Mouse (Mus musculus): ENCODE results near the gene Kxd1. TPM values are rescaled to one million over a fixed set of nuclear protein-coding genes. Genes with fewer than 3 reads are reported as not detected.

Kxd1 gene
- polyA plus RNA-seq, 1 experiment from 2014 or later, result 46.4 TPM

GRCm38 (mm10) chr8:70495771-70496062 lies 32.0 kb downstream of the Kxd1 start:
- no peak overlapping the region for H3K9ac ChIP-seq
- WGBS, result 8% methylated on average over 12 of the region's 12 CpGs
- peaks cover 98% of the 10 kb centered on the region for H3K27me3 ChIP-seq (replicated peaks)
- H3K9me3 ChIP-seq, result no peaks in the 10 kb centered on the region
- peaks cover 46% of the 10 kb centered on the region for H3K4me1 ChIP-seq
- H3K36me3 ChIP-seq (replicated peaks), result no peaks in the 10 kb centered on the region
- H3K4me3 ChIP-seq, result no peak overlapping the region
- H3K4me2 ChIP-seq, result peak overlapping the region; percentile 10; the same call in 1 of the 2 replicates
- ATAC-seq (replicated peaks), result no peak
- H3K27ac ChIP-seq, result no peak overlapping the region

- peaks cover 47% of the 10 kb centered on the region for H3K4me1 ChIP-seq
- H3K9ac ChIP-seq, result no peak overlapping the region
- H3K36me3 ChIP-seq (replicated peaks), result no peaks in the 10 kb centered on the region
- H3K4me3 ChIP-seq, result no peak overlapping the region
- no peak for ATAC-seq (replicated peaks)
- no peaks in the 10 kb centered on the region for H3K9me3 ChIP-seq
- WGBS, result 2% methylated on average over 21 of the region's 21 CpGs
- H3K4me2 ChIP-seq, result peak overlapping the region; percentile 58; the same call in 1 of the 2 replicates
- H3K27ac ChIP-seq, result no peak overlapping the region
- peaks cover 98% of the 10 kb centered on the region for H3K27me3 ChIP-seq (replicated peaks)
These were observed 32.6 kb downstream of the Kxd1 start for GRCm38 (mm10) chr8:70495001-70495770.

- Histone ChIP-seq H3K9ac (no peak overlapping the region), H3K9me3 (no peaks in the 10 kb centered on the region), H3K27me3 (replicated peaks) (peaks cover 98% of the 10 kb centered on the region), H3K4me3 (peak overlapping the region; percentile 34; the same call in 1 of the 2 replicates), H3K36me3 (replicated peaks) (no peaks in the 10 kb centered on the region), H3K4me2 (peak overlapping the region; percentile 58), H3K4me1 (peaks cover 51% of the 10 kb centered on the region), H3K27ac (no peak overlapping the region)
- ATAC-seq (replicated peaks), result no peak
- WGBS, result 2% methylated on average over 28 of the region's 28 CpGs
These were observed 33.3 kb downstream of the Kxd1 start for GRCm38 (mm10) chr8:70494416-70494945.

- H3K4me3 ChIP-seq, result peak overlapping the region; percentile 34
- no peaks in the 10 kb centered on the region for H3K9me3 ChIP-seq
- peaks cover 57% of the 10 kb centered on the region for H3K4me1 ChIP-seq
- no peak for ATAC-seq (replicated peaks)
- no peak overlapping the region for H3K27ac ChIP-seq
- under 1% methylated on average over 47 of the region's 47 CpGs for WGBS
- H3K27me3 ChIP-seq (replicated peaks), result peaks cover 98% of the 10 kb centered on the region
- no peak overlapping the region for H3K9ac ChIP-seq
- H3K4me2 ChIP-seq, result peak overlapping the region; percentile 58
- no peaks in the 10 kb centered on the region for H3K36me3 ChIP-seq (replicated peaks)
These were observed 33.9 kb downstream of the Kxd1 start for GRCm38 (mm10) chr8:70493692-70494415.

GRCm38 (mm10) chr8:70492664-70493640 lies 34.8 kb downstream of the Kxd1 start, which contains the start of gene Crlf1:
Crlf1 (plus strand) TSS chr8:70493158.
- no peak within 1 kb of the TSS for H3K27ac ChIP-seq
- H3K4me1 ChIP-seq, result peaks cover 65% of the 10 kb centered on the region
- no peak for ATAC-seq (replicated peaks)
- no peaks in the 10 kb centered on the region for H3K36me3 ChIP-seq (replicated peaks)
- H3K4me3 ChIP-seq, result peak within 1 kb of the TSS; percentile 34
- WGBS, result under 1% methylated on average over 75 of the region's 93 CpGs
- peak within 1 kb of the TSS; percentile 19 for H3K9ac ChIP-seq
- H3K27me3 ChIP-seq (replicated peaks), result peaks cover 98% of the 10 kb centered on the region
- H3K4me2 ChIP-seq, result peak within 1 kb of the TSS; percentile 58
- H3K9me3 ChIP-seq, result no peaks in the 10 kb centered on the region

- no peak overlapping the region for H3K27ac ChIP-seq
- H3K9me3 ChIP-seq, result no peaks in the 10 kb centered on the region
- H3K27me3 ChIP-seq (replicated peaks), result peaks cover 91% of the 10 kb centered on the region
- 1% methylated on average over 20 of the region's 20 CpGs for WGBS
- no peak overlapping the region for H3K9ac ChIP-seq
- H3K4me1 ChIP-seq, result peaks cover 79% of the 10 kb centered on the region
- no peak overlapping the region for H3K4me2 ChIP-seq
- no peaks in the 10 kb centered on the region for H3K36me3 ChIP-seq (replicated peaks)
- ATAC-seq (replicated peaks), result no peak
- H3K4me3 ChIP-seq, result no peak overlapping the region
These were observed 36.8 kb downstream of the Kxd1 start for GRCm38 (mm10) chr8:70490880-70491495.

GRCm38 (mm10) chr8:70490061-70490879 lies 37.5 kb downstream of the Kxd1 start:
- peaks cover 91% of the 10 kb centered on the region for H3K27me3 ChIP-seq (replicated peaks)
- ATAC-seq (replicated peaks), result no peak
- no peaks in the 10 kb centered on the region for H3K36me3 ChIP-seq (replicated peaks)
- H3K4me2 ChIP-seq, result no peak overlapping the region
- H3K27ac ChIP-seq, result no peak overlapping the region
- H3K9ac ChIP-seq, result no peak overlapping the region
- peaks cover 74% of the 10 kb centered on the region for H3K4me1 ChIP-seq
- 9% methylated on average over 10 of the region's 10 CpGs for WGBS
- H3K9me3 ChIP-seq, result no peaks in the 10 kb centered on the region
- no peak overlapping the region for H3K4me3 ChIP-seq

GRCm38 (mm10) chr8:70489576-70489975 lies 38.2 kb downstream of the Kxd1 start:
- peak overlapping the region; percentile 36 for H3K4me2 ChIP-seq
- H3K4me3 ChIP-seq, result peak overlapping the region; percentile 4; the same call in 1 of the 2 replicates
- H3K27ac ChIP-seq, result no peak overlapping the region
- no peak for ATAC-seq (replicated peaks)
- H3K9ac ChIP-seq, result no peak overlapping the region
- no peaks in the 10 kb centered on the region for H3K9me3 ChIP-seq
- H3K4me1 ChIP-seq, result peaks cover 67% of the 10 kb centered on the region
- H3K36me3 ChIP-seq (replicated peaks), result no peaks in the 10 kb centered on the region
- under 1% methylated on average over 39 of the region's 41 CpGs for WGBS
- H3K27me3 ChIP-seq (replicated peaks), result peaks cover 91% of the 10 kb centered on the region

GRCm38 (mm10) chr8:70488931-70489470 lies 38.8 kb downstream of the Kxd1 start:
- Histone ChIP-seq H3K9ac (no peak overlapping the region), H3K36me3 (replicated peaks) (0 out of 2 replicates have a peak, but pooled peaks cover under 1% of the 10 kb centered on the region), H3K4me3 (peak overlapping the region; percentile 27), H3K27ac (no peak overlapping the region), H3K4me2 (peak overlapping the region; percentile 84), H3K9me3 (no peaks in the 10 kb centered on the region), H3K27me3 (replicated peaks) (peaks cover 91% of the 10 kb centered on the region), H3K4me1 (peaks cover 61% of the 10 kb centered on the region)
- ATAC-seq (replicated peaks), result no peak
- WGBS, result 3% methylated on average over 14 of the region's 14 CpGs

GRCm38 (mm10) chr8:70487993-70488796 lies 39.6 kb downstream of the Kxd1 start:
- Histone ChIP-seq H3K27ac (no peak overlapping the region), H3K9me3 (no peaks in the 10 kb centered on the region), H3K4me3 (peak overlapping the region; percentile 27), H3K36me3 (replicated peaks) (0 out of 2 replicates have a peak, but pooled peaks cover 4% of the 10 kb centered on the region), H3K4me1 (peaks cover 53% of the 10 kb centered on the region), H3K9ac (peak overlapping the region; percentile 3; the same call in 1 of the 2 replicates), H3K27me3 (replicated peaks) (peaks cover 86% of the 10 kb centered on the region), H3K4me2 (peak overlapping the region; percentile 84)
- no peak; the same call in 1 of the 2 replicates for ATAC-seq (replicated peaks)
- WGBS, result 3% methylated on average over 53 of the region's 55 CpGs

Measured in midbrain, embryonic 15.5 days (tissue).